Mouse (Mus musculus): ENCODE results near the gene Zfp266.

DNA sequence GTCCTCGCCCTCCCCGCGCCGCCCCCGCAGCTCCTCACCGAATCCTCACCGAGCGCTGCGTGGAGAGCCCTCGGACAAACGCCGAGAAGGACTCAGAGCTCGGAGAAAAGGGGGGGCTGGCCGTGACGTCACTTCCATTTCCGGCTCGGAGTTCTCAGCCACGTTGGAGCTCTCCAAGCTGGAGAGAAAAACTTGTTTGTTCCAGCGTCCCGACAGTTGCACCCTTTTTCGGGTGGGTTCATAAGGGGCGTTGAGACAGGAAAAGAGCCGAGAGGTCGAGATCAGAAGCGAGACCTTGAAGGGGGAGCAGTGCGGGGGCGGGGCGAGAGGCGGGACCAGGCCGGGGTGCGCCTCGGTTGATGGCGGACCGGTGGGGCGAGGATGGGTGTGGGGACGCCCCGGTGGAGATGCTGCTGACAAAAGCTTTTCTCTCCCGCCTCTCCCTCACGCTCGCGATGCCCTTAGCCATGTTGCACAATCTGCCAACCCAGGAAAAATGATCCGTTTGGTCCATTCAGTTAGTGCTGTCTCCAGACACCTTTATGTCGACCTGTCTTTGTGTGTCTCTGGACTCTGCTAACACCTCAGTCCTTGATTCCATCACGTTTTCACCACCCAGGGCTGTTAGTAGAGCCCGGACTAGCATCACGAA, at the start of gene Zfp266:
- TF ChIP-seq CTCF (IDR thresholded peaks at IDR 0.05; ENCODE audit: low read depth) (no peak), EP300 (IDR thresholded peaks at IDR 0.05; ENCODE audit: low read depth) (no peak)

Measured in heart, postnatal 0 days (tissue).